Mouse (Mus musculus) T-helper 17 cell (primary cell): ENCODE data around the gene Vmn2r102.

ENCODE experiments used
- in situ Hi-C, 2 experiments: fragments of 300-600 bp; cut with MboI, MseI; formaldehyde crosslinking; loops; 1 replicate in 1 of 2; 2 replicates in 1 of 2; pipeline ENCODE4 v1.15.1; 2025; ENCODE audit warnings: high pct_unique_total_duplicates in 2 of 2

The Vmn2r102 gene

DNA sequence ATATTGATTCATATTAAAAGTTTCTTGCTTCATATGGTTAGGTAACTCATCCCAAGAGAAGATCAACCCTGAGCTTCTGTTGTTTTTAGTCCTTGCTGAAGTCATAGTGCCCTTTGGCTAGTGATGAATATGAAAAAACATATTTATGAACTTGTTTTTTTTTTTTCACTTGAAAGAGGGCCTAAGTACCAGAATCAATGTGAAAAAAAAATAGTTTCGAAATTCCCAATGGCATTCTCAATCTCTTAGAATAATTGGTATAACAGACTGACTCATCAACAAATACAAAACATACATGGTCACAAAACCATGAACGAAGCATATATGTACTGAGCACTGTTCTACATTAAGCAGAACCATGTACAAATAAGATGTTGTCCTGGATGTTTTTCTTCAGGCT, at the start of gene Vmn2r102:
Gene Vmn2r102, plus strand, starts transcription at position 301 of the 400 bp plus-strand sequence.
- in situ Hi-C loops: no loop called here

DNA sequence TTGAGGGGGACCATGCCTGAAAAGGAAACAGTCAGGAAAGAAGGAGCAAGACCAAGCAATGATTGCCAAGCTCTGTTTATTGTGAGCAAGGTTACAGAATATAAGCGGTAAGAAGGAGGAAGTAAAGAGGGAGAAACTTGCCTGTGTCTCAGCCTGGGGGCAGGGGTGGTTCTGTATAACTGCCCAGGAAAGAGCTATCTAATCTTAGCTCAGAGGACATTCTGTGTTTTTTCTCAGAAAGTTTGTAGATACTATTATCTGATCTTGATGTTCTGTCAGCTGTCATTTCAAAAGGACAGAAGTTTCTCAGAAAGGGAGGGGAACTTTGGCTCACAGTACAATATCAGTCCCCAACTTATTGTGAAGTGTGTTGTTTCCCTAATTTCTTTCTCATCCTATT, 30.8 kb upstream of the Vmn2r102 start:
- in situ Hi-C loops: no loop called here

DNA sequence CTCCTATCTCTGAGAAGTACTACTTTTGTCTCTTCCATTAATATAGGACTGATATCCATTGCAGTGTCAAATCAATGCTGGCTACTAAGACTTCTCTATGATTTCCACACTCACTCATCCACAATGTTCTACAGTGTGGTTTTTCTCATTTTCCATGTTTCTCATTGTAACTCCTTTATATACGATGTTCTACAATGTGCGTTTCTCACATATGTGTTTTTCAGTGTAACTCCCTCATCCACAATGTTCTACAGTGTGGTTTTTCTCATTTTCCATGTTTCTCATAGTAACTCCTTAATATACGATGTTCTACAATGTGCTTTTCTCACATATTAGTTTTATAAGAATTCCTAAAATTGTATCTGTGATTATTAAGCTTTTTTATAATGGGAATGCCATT, 1.7 kb upstream of the Vmn2r102 start:
- in situ Hi-C loops: no loop called here

DNA sequence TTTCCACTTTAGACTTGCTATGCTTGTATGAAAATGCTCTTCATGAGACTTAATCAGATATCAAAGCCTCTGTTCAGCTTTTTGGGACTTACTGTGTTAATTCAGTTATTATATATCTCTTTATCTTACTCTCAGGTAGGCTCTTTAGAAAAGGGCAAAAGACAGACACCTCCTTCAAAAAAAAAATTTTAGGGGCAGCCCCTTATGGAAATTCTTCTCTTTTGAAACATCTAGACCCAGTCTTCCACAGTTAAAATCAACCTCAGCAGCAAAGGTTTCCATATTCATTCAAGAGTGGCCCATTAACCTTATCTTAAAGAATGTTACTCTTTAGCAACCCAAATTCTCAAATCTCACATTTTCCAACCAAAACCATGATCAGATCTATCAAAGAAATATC, 31.9 kb downstream of the Vmn2r102 start:
- in situ Hi-C loops: no loop called here
